Comparison of ENCODE assay signal across 9 mouse cellular contexts in genomic region chr8:71679116-71679515, GRCm38 (mm10). TPM values are rescaled to one million over a fixed set of nuclear protein-coding genes. Genes with fewer than 3 reads are reported as not detected.
A peak's percentile ranks its signal among the peaks of the same experiment; 100 is the strongest.
DNase-seq lines count a peak whose midpoint lies in the region; ATAC-seq and TF ChIP-seq lines count a peak whose summit lies in the region.
"Had no signal": no experiment of that assay in that cellular context is flagged by ENCODE, and none has a peak within 500 bp of the region (broad histone marks: within the 10 kb centered on the region; RNA-seq: fewer than 3 reads in every experiment).

No protein-coding gene starts in this region.

- H3K27me3 ChIP-seq in kidney, postnatal 0 days (ENCODE audit: insufficient read depth, low read length) = peaks cover 50% of the 10 kb centered on the region
- peaks cover 98% of the 10 kb centered on the region for H3K27me3 ChIP-seq in forebrain, embryonic 10.5 days (ENCODE audit: poor library complexity, severe bottlenecking)
- peaks cover 36% of the 10 kb centered on the region for H3K27me3 ChIP-seq in intestine, embryonic 16.5 days (replicated peaks; ENCODE audit: control insufficient read depth, insufficient read depth, low read length)
- peaks cover 63% of the 10 kb centered on the region for H3K27me3 ChIP-seq in neural tube, embryonic 14.5 days (ENCODE audit: control insufficient read depth, insufficient read depth, low read length)

- TF ChIP-seq CTCF in kidney, postnatal 0 days (IDR thresholded peaks at IDR 0.05; ENCODE audit: low read depth) = no peak

- H3K9ac ChIP-seq in kidney, postnatal 0 days (ENCODE audit: low read depth, low read length) = no peak overlapping the region
- H3K9ac ChIP-seq in intestine, embryonic 16.5 days (ENCODE audit: low read depth, low read length) = peak overlapping the region; percentile 54
- no peak overlapping the region for H3K9ac ChIP-seq in neural tube, embryonic 14.5 days (replicated peaks; ENCODE audit: low read depth, low read length)

- no peak overlapping the region for H3K27ac ChIP-seq in kidney, postnatal 0 days
- H3K27ac ChIP-seq in forebrain, embryonic 10.5 days = no peak overlapping the region
- H3K27ac ChIP-seq in intestine, embryonic 16.5 days (ENCODE audit: low read length) = no peak overlapping the region
- H3K27ac ChIP-seq in neural tube, embryonic 14.5 days (ENCODE audit: low read depth, low read length) = no peak overlapping the region

- WGBS in kidney, postnatal 0 days = 28% methylated on average over 16 of the region's 16 CpGs
- 8% methylated on average over 16 of the region's 16 CpGs for WGBS in forebrain, embryonic 10.5 days
- WGBS in intestine, embryonic 16.5 days = 32% methylated on average over 16 of the region's 16 CpGs
- WGBS in neural tube, embryonic 14.5 days = 15% methylated on average over 16 of the region's 16 CpGs

- no peaks in the 10 kb centered on the region for H3K9me3 ChIP-seq in kidney, postnatal 0 days (replicated peaks; ENCODE audit: low read length)
- H3K9me3 ChIP-seq in forebrain, embryonic 10.5 days = peaks cover 7% of the 10 kb centered on the region; the same call in 1 of the 2 replicates
- no peaks in the 10 kb centered on the region for H3K9me3 ChIP-seq in intestine, embryonic 16.5 days (ENCODE audit: control insufficient read depth, low read length)
- H3K9me3 ChIP-seq in neural tube, embryonic 14.5 days (ENCODE audit: control insufficient read depth, low read length) = no peaks in the 10 kb centered on the region

- peak overlapping the region; percentile 14; the same call in 1 of the 2 replicates for H3K4me3 ChIP-seq in kidney, postnatal 0 days (replicated peaks; ENCODE audit: low read depth, low read length)
- H3K4me3 ChIP-seq in forebrain, embryonic 10.5 days = peak overlapping the region; percentile 46
- peak overlapping the region; percentile 33 for H3K4me3 ChIP-seq in intestine, embryonic 16.5 days (ENCODE audit: low read length)
- peak overlapping the region; percentile 23; the same call in 1 of the 2 replicates for H3K4me3 ChIP-seq in neural tube, embryonic 14.5 days (ENCODE audit: low read depth, low read length)

- no peak for ATAC-seq in kidney, postnatal 0 days (replicated peaks; ENCODE audit: low FRiP score, low read depth)
- ATAC-seq in intestine, embryonic 16.5 days = no peak
- ATAC-seq in neural tube, embryonic 14.5 days (ENCODE audit: low read depth) = no peak

- peak overlapping the region; percentile 57 for H3K4me2 ChIP-seq in kidney, postnatal 0 days (ENCODE audit: low read length)
- peak overlapping the region; percentile 59 for H3K4me2 ChIP-seq in intestine, embryonic 16.5 days (ENCODE audit: low read depth, low read length)
- peak overlapping the region; percentile 44 for H3K4me2 ChIP-seq in neural tube, embryonic 14.5 days (ENCODE audit: low read depth, low read length)

- DNase-seq in kidney, postnatal 0 days (ENCODE audit: low spot score) = no peak
- no peak for DNase-seq in kidney, adult 18-20 months
- no peak for DNase-seq in forebrain, embryonic 10.5 days (ENCODE audit: extremely low spot score, low spot score)
- DNase-seq in ovary, adult 18-20 months (ENCODE audit: low spot score) = no peak
- no peak for DNase-seq in right cerebral cortex, postnatal 36 days (ENCODE audit: low spot score in 2 of 2)
- no peak for DNase-seq in adrenal gland, postnatal 10 days
- DNase-seq: kidney, adult 8-10 months had no signal

- no peaks in the 10 kb centered on the region for H3K36me3 ChIP-seq in kidney, postnatal 0 days (ENCODE audit: insufficient read depth, low read length)
- H3K36me3 ChIP-seq in forebrain, embryonic 10.5 days (replicated peaks) = no peaks in the 10 kb centered on the region
- no peaks in the 10 kb centered on the region for H3K36me3 ChIP-seq in intestine, embryonic 16.5 days (ENCODE audit: control insufficient read depth, insufficient read depth, low read length)
- H3K36me3 ChIP-seq in neural tube, embryonic 14.5 days (ENCODE audit: control insufficient read depth, insufficient read depth, low read length) = no peaks in the 10 kb centered on the region

- H3K4me1 ChIP-seq in kidney, postnatal 0 days (replicated peaks; ENCODE audit: insufficient read depth, low read length) = peaks cover 12% of the 10 kb centered on the region
- peaks cover 34% of the 10 kb centered on the region for H3K4me1 ChIP-seq in forebrain, embryonic 10.5 days
- peaks cover 21% of the 10 kb centered on the region for H3K4me1 ChIP-seq in intestine, embryonic 16.5 days (ENCODE audit: control insufficient read depth, insufficient read depth, low read length)
- H3K4me1 ChIP-seq in neural tube, embryonic 14.5 days (ENCODE audit: control insufficient read depth, insufficient read depth, low read length) = peaks cover 2% of the 10 kb centered on the region; the same call in 1 of the 2 replicates

RNA-seq across cellular contexts. Expression of gene Jak3, which starts 3.0 kb away (rescaled TPM):
- polyA plus RNA-seq in kidney, postnatal 0 days (2015; fragmentation: Nextera tagmentation; extraction: Ambion mirVana) = 5.3 TPM in 2 replicates
- 2.5 and 3.0 TPM in 2 replicates for polyA plus RNA-seq in forebrain, embryonic 10.5 days (2016; fragmentation: Nextera tagmentation; extraction: Ambion mirVana)
- polyA plus RNA-seq in intestine, embryonic 16.5 days (2015; fragmentation: Nextera tagmentation; extraction: Ambion mirVana) = 11.5 and 13.5 TPM in 2 replicates
- polyA plus RNA-seq in neural tube, embryonic 14.5 days (2014; fragmentation: Nextera tagmentation; extraction: Ambion mirVana) = 2.8 and 4.1 TPM in 2 replicates
- 10 to 100 TPM; 18.5 to 25.9 TPM for total RNA-seq in adrenal gland, postnatal 10 days (2021)

RNA-seq across cellular contexts. Expression of gene Unc13a, which starts 7.6 kb away (rescaled TPM):
- polyA plus RNA-seq in kidney, postnatal 0 days (2015; fragmentation: Nextera tagmentation; extraction: Ambion mirVana) = 0.50 and 0.60 TPM in 2 replicates
- polyA plus RNA-seq in forebrain, embryonic 10.5 days (2016; fragmentation: Nextera tagmentation; extraction: Ambion mirVana) = 2.9 and 3.3 TPM in 2 replicates
- polyA plus RNA-seq in intestine, embryonic 16.5 days (2015; fragmentation: Nextera tagmentation; extraction: Ambion mirVana) = 0.98 and 1.2 TPM in 2 replicates
- 17.8 and 20.6 TPM in 2 replicates for polyA plus RNA-seq in neural tube, embryonic 14.5 days (2014; fragmentation: Nextera tagmentation; extraction: Ambion mirVana)
- total RNA-seq in adrenal gland, postnatal 10 days (2021) = 1 to 10 TPM; 3.8 to 7.1 TPM

RNA-seq across cellular contexts. Expression of gene Insl3, which starts 9.9 kb away (rescaled TPM):
- 1.3 TPM in 2 replicates for polyA plus RNA-seq in kidney, postnatal 0 days (2015; fragmentation: Nextera tagmentation; extraction: Ambion mirVana)
- polyA plus RNA-seq in forebrain, embryonic 10.5 days (2016; fragmentation: Nextera tagmentation; extraction: Ambion mirVana) = 0.26 TPM in 1 of 2 replicates, not detected in the other
- polyA plus RNA-seq in intestine, embryonic 16.5 days (2015; fragmentation: Nextera tagmentation; extraction: Ambion mirVana) = 2.4 and 2.5 TPM in 2 replicates
- polyA plus RNA-seq in neural tube, embryonic 14.5 days (2014; fragmentation: Nextera tagmentation; extraction: Ambion mirVana) = 0.55 and 1.0 TPM in 2 replicates
- total RNA-seq in adrenal gland, postnatal 10 days (2021) = 10 to 100 TPM in 1 of 2 experiments, 1 to 10 TPM in 1; 7.3 to 10.8 TPM

RNA-seq across cellular contexts. Expression of gene B3gnt3, which starts 22.5 kb away (rescaled TPM):
- 4.3 TPM in 2 replicates for polyA plus RNA-seq in kidney, postnatal 0 days (2015; fragmentation: Nextera tagmentation; extraction: Ambion mirVana)
- 0.41 and 0.69 TPM in 2 replicates for polyA plus RNA-seq in forebrain, embryonic 10.5 days (2016; fragmentation: Nextera tagmentation; extraction: Ambion mirVana)
- polyA plus RNA-seq in intestine, embryonic 16.5 days (2015; fragmentation: Nextera tagmentation; extraction: Ambion mirVana) = 19.2 and 20.9 TPM in 2 replicates
- 0.11 and 0.53 TPM in 2 replicates for polyA plus RNA-seq in neural tube, embryonic 14.5 days (2014; fragmentation: Nextera tagmentation; extraction: Ambion mirVana)
- 1 to 10 TPM; 6.4 to 6.7 TPM for total RNA-seq in adrenal gland, postnatal 10 days (2021)

RNA-seq across cellular contexts. Expression of gene Fcho1, which starts 46.4 kb away (rescaled TPM):
- polyA plus RNA-seq in kidney, postnatal 0 days (2015; fragmentation: Nextera tagmentation; extraction: Ambion mirVana) = 3.4 and 4.1 TPM in 2 replicates
- 12.6 and 13.2 TPM in 2 replicates for polyA plus RNA-seq in forebrain, embryonic 10.5 days (2016; fragmentation: Nextera tagmentation; extraction: Ambion mirVana)
- polyA plus RNA-seq in intestine, embryonic 16.5 days (2015; fragmentation: Nextera tagmentation; extraction: Ambion mirVana) = 5.0 and 6.4 TPM in 2 replicates
- polyA plus RNA-seq in neural tube, embryonic 14.5 days (2014; fragmentation: Nextera tagmentation; extraction: Ambion mirVana) = 49.1 and 62.7 TPM in 2 replicates
- total RNA-seq in adrenal gland, postnatal 10 days (2021) = 1 to 10 TPM; 4.8 to 8.4 TPM
